Mouse (Mus musculus): ENCODE measurements around the gene Wsb2. TPM values are rescaled to one million over a fixed set of nuclear protein-coding genes. Genes with fewer than 3 reads are reported as not detected.

The Wsb2 gene
- polyA plus RNA-seq, 1 experiment, result 131 TPM

- TF ChIP-seq MYOD1 (IDR thresholded peaks at IDR 0.05; ENCODE audit: control insufficient read depth, insufficient read length, low read depth), result no peak
- no peak for TF ChIP-seq MAX (IDR thresholded peaks at IDR 0.05)
- no peak for TF ChIP-seq MYOG (IDR thresholded peaks at IDR 0.05; ENCODE audit: control insufficient read depth, extremely low read depth, insufficient read length)
- TF ChIP-seq CTCF (IDR thresholded peaks at IDR 0.05; ENCODE audit: control insufficient read depth, insufficient read depth, insufficient read length), result no peak
- TF ChIP-seq USF1 (IDR thresholded peaks at IDR 0.05; ENCODE audit: low read depth), result no peak
- no peak for TF ChIP-seq FOSL1 (IDR thresholded peaks at IDR 0.05; ENCODE audit: insufficient read depth, low read length, poor library complexity, severe bottlenecking)
- TF ChIP-seq CEBPB (IDR thresholded peaks at IDR 0.05; ENCODE audit: low read depth), result no peak
Measured at GRCm38 (mm10) chr5:117408216-117408615, 51.1 kb downstream of the Wsb2 start.

GRCm38 (mm10) chr5:117409369-117409768, 52.3 kb downstream of the Wsb2 start:
- peaks cover 42% of the 10 kb centered on the region for H3K27me3 ChIP-seq (ENCODE audit: control insufficient read depth, insufficient read depth, insufficient read length)
- TF ChIP-seq FOSL1 (IDR thresholded peaks at IDR 0.05; ENCODE audit: insufficient read depth, low read length, poor library complexity, severe bottlenecking) (no peak), MYOD1 (IDR thresholded peaks at IDR 0.05; ENCODE audit: control insufficient read depth, insufficient read length, low read depth) (no peak), CEBPB (IDR thresholded peaks at IDR 0.05; ENCODE audit: low read depth) (no peak), USF1 (IDR thresholded peaks at IDR 0.05; ENCODE audit: low read depth) (no peak), MAX (IDR thresholded peaks at IDR 0.05) (no peak), MYOG (IDR thresholded peaks at IDR 0.05; ENCODE audit: control insufficient read depth, extremely low read depth, insufficient read length) (no peak), CTCF (IDR thresholded peaks at IDR 0.05; ENCODE audit: control insufficient read depth, insufficient read depth, insufficient read length) (no peak)

More at GRCm38 (mm10) chr5:117408216-117408615, 51.1 kb downstream of the Wsb2 start:
- Histone ChIP-seq H3K36me3 (ENCODE audit: control insufficient read depth, insufficient read depth) (no peaks in the 10 kb centered on the region), H3ac (ENCODE audit: control insufficient read depth, insufficient read length, low read depth) (no peak overlapping the region), H3K27me3 (ENCODE audit: control insufficient read depth, insufficient read depth, insufficient read length) (peaks cover 31% of the 10 kb centered on the region), H3K79me2 (ENCODE audit: control insufficient read depth, insufficient read depth) (no peaks in the 10 kb centered on the region), H3K79me3 (ENCODE audit: low read depth) (no peaks in the 10 kb centered on the region), H3K4me3 (ENCODE audit: insufficient read depth, poor library complexity, severe bottlenecking) (no peak overlapping the region)

GRCm38 (mm10) chr5:117413507-117414501, 56.7 kb downstream of the Wsb2 start, which contains the start of gene Ksr2:
Ksr2 (plus strand) TSS chr5:117414000.
- no peaks in the 10 kb centered on the region for H3K79me2 ChIP-seq (ENCODE audit: control insufficient read depth, insufficient read depth)
- H3K79me3 ChIP-seq (ENCODE audit: low read depth), result no peaks in the 10 kb centered on the region
- no peak within 1 kb of the TSS for H3K4me3 ChIP-seq (ENCODE audit: insufficient read depth, poor library complexity, severe bottlenecking)
- no peak within 1 kb of the TSS for H3ac ChIP-seq (ENCODE audit: control insufficient read depth, insufficient read length, low read depth)
- TF ChIP-seq FOSL1 (IDR thresholded peaks at IDR 0.05; ENCODE audit: insufficient read depth, low read length, poor library complexity, severe bottlenecking) (no peak), USF1 (IDR thresholded peaks at IDR 0.05; ENCODE audit: low read depth) (no peak), MAX (IDR thresholded peaks at IDR 0.05) (no peak), MYOD1 (IDR thresholded peaks at IDR 0.05; ENCODE audit: control insufficient read depth, insufficient read length, low read depth) (no peak), CTCF (IDR thresholded peaks at IDR 0.05; ENCODE audit: control insufficient read depth, insufficient read depth, insufficient read length) (no peak), CEBPB (IDR thresholded peaks at IDR 0.05; ENCODE audit: low read depth) (no peak), MYOG (IDR thresholded peaks at IDR 0.05; ENCODE audit: control insufficient read depth, extremely low read depth, insufficient read length) (no peak)
- peaks cover 65% of the 10 kb centered on the region for H3K27me3 ChIP-seq (ENCODE audit: control insufficient read depth, insufficient read depth, insufficient read length)
- H3K36me3 ChIP-seq (ENCODE audit: control insufficient read depth, insufficient read depth), result no peaks in the 10 kb centered on the region

More at GRCm38 (mm10) chr5:117409369-117409768, 52.3 kb downstream of the Wsb2 start:
- H3K4me3 ChIP-seq (ENCODE audit: insufficient read depth, poor library complexity, severe bottlenecking), result no peak overlapping the region
- no peak overlapping the region for H3ac ChIP-seq (ENCODE audit: control insufficient read depth, insufficient read length, low read depth)
- no peaks in the 10 kb centered on the region for H3K36me3 ChIP-seq (ENCODE audit: control insufficient read depth, insufficient read depth)
- no peaks in the 10 kb centered on the region for H3K79me2 ChIP-seq (ENCODE audit: control insufficient read depth, insufficient read depth)
- H3K79me3 ChIP-seq (ENCODE audit: low read depth), result no peaks in the 10 kb centered on the region

- Histone ChIP-seq H3ac (ENCODE audit: control insufficient read depth, insufficient read length, low read depth) (no peak overlapping the region), H3K27me3 (ENCODE audit: control insufficient read depth, insufficient read depth, insufficient read length) (peaks cover 57% of the 10 kb centered on the region), H3K79me3 (ENCODE audit: low read depth) (no peaks in the 10 kb centered on the region), H3K4me3 (ENCODE audit: insufficient read depth, poor library complexity, severe bottlenecking) (no peak overlapping the region), H3K79me2 (ENCODE audit: control insufficient read depth, insufficient read depth) (no peaks in the 10 kb centered on the region), H3K36me3 (ENCODE audit: control insufficient read depth, insufficient read depth) (no peaks in the 10 kb centered on the region)
- TF ChIP-seq MAX (IDR thresholded peaks at IDR 0.05) (no peak), FOSL1 (IDR thresholded peaks at IDR 0.05; ENCODE audit: insufficient read depth, low read length, poor library complexity, severe bottlenecking) (no peak), MYOG (IDR thresholded peaks at IDR 0.05; ENCODE audit: control insufficient read depth, extremely low read depth, insufficient read length) (no peak), MYOD1 (IDR thresholded peaks at IDR 0.05; ENCODE audit: control insufficient read depth, insufficient read length, low read depth) (no peak), USF1 (IDR thresholded peaks at IDR 0.05; ENCODE audit: low read depth) (no peak), CTCF (IDR thresholded peaks at IDR 0.05; ENCODE audit: control insufficient read depth, insufficient read depth, insufficient read length) (no peak), CEBPB (IDR thresholded peaks at IDR 0.05; ENCODE audit: low read depth) (no peak)
Measured at GRCm38 (mm10) chr5:117414611-117415010, 57.5 kb downstream of the Wsb2 start.

- H3K4me3 ChIP-seq (ENCODE audit: insufficient read depth, poor library complexity, severe bottlenecking), result no peak overlapping the region
- peaks cover 56% of the 10 kb centered on the region for H3K27me3 ChIP-seq (ENCODE audit: control insufficient read depth, insufficient read depth, insufficient read length)
- no peaks in the 10 kb centered on the region for H3K79me2 ChIP-seq (ENCODE audit: control insufficient read depth, insufficient read depth)
- TF ChIP-seq FOSL1 (IDR thresholded peaks at IDR 0.05; ENCODE audit: insufficient read depth, low read length, poor library complexity, severe bottlenecking) (no peak), CTCF (IDR thresholded peaks at IDR 0.05; ENCODE audit: control insufficient read depth, insufficient read depth, insufficient read length) (no peak), MYOG (IDR thresholded peaks at IDR 0.05; ENCODE audit: control insufficient read depth, extremely low read depth, insufficient read length) (no peak), CEBPB (IDR thresholded peaks at IDR 0.05; ENCODE audit: low read depth) (no peak), MAX (IDR thresholded peaks at IDR 0.05) (no peak), USF1 (IDR thresholded peaks at IDR 0.05; ENCODE audit: low read depth) (no peak), MYOD1 (IDR thresholded peaks at IDR 0.05; ENCODE audit: control insufficient read depth, insufficient read length, low read depth) (no peak)
- H3K36me3 ChIP-seq (ENCODE audit: control insufficient read depth, insufficient read depth), result no peaks in the 10 kb centered on the region
- no peak overlapping the region for H3ac ChIP-seq (ENCODE audit: control insufficient read depth, insufficient read length, low read depth)
- no peaks in the 10 kb centered on the region for H3K79me3 ChIP-seq (ENCODE audit: low read depth)
Measured at GRCm38 (mm10) chr5:117415011-117415912, 58.2 kb downstream of the Wsb2 start.
